Mouse (Mus musculus): ENCODE measurements at regions not wholly inside any gene's neighbourhood (a gene's known extent, or its start where the extent isn't known, plus 50 kb on each side); places are given as distances from the start of the nearest gene placed in this dataset.

DNA sequence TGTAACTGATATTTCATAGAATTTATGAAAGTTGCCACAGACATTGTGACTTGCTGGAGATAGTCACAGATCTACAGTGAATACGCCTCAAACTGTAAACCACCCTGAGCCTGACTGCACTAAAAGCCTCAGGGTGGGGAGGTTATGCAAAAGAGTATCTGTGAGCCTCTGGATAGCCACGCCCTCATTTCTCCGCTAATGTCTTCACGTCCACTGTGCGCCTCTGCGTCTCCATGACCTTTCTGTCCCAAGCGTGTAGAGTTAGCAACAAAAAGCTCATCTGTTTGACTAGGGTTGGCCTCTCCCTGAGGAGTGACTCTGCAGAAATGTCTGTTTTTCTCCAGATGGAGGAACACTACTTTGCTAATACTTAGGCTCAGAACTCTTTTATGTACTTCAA, 170.8 kb upstream of the Gm49356 start:
- no peaks in the 10 kb centered on the region for H3K4me1 ChIP-seq
- H3K27ac ChIP-seq, result no peak overlapping the region
- H3K4me3 ChIP-seq, result no peak overlapping the region
- ATAC-seq (ENCODE audit: low FRiP score, low read depth), result no peak
- H3K36me3 ChIP-seq, result no peaks in the 10 kb centered on the region
- H3K27me3 ChIP-seq (replicated peaks), result no peaks in the 10 kb centered on the region
- H3K9ac ChIP-seq, result no peak overlapping the region
- no peaks in the 10 kb centered on the region for H3K9me3 ChIP-seq
- H3K4me2 ChIP-seq (replicated peaks), result no peak overlapping the region
- 71% methylated on average over 7 of the region's 7 CpGs for WGBS

DNA sequence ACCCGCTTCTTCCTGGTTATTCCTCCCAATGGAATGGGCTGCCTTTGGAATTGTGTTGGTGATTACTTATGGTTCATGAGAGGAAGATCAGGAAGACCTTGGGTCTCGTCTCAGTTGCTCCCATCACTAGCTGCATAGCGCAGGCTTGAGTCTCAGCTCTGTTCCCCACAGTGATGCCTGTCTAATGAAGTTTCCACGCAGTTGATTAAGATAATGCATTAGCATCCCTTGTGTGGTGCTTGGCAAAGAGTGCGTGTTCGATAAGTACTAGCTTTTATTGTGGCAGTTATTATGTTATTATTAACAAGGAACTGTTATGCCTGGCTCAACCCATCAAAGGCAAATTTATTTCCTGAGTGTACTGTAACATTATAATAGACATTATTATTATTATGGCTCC, 169.7 kb upstream of the Gm49356 start:
- H3K4me1 ChIP-seq, result no peaks in the 10 kb centered on the region
- 88% methylated on average over 6 of the region's 6 CpGs for WGBS

DNA sequence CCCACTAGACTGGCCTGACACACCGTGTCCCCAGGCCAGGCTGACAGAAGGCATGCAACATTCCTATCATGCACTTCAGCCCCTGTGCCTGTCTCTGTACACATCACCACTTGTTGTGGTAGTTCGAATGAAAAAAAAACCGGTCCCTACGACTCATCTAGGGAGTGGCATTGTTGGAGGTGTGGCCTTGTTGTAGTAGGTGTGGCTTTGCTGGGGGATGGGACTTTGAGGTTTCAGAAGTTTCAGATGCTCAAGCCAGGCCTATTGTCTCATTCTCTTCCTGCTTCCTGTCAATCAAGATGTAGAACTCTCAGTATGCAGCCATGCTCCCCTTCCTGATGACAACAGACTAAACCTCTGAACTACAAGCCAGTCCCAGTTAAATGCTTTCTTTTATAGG, 162.1 kb upstream of the Gm49356 start:
- Histone ChIP-seq H3K4me1 (peaks cover 8% of the 10 kb centered on the region; the same call in 1 of the 2 replicates), H3K4me2 (replicated peaks) (no peak overlapping the region), H3K9ac (no peak overlapping the region), H3K4me3 (no peak overlapping the region), H3K9me3 (no peaks in the 10 kb centered on the region), H3K27ac (no peak overlapping the region), H3K27me3 (replicated peaks) (no peaks in the 10 kb centered on the region), H3K36me3 (no peaks in the 10 kb centered on the region)
- no peak for ATAC-seq (ENCODE audit: low FRiP score, low read depth)
- 89% methylated on average over 4 of the region's 4 CpGs for WGBS

More for the DNA sequence above, 169.7 kb upstream of the Gm49356 start:
- ATAC-seq (ENCODE audit: low FRiP score, low read depth), result no peak
- H3K27me3 ChIP-seq (replicated peaks), result no peaks in the 10 kb centered on the region
- H3K36me3 ChIP-seq, result no peaks in the 10 kb centered on the region
- no peaks in the 10 kb centered on the region for H3K9me3 ChIP-seq
- no peak overlapping the region for H3K27ac ChIP-seq
- no peak overlapping the region for H3K9ac ChIP-seq
- no peak overlapping the region for H3K4me3 ChIP-seq
- no peak overlapping the region for H3K4me2 ChIP-seq (replicated peaks)

DNA sequence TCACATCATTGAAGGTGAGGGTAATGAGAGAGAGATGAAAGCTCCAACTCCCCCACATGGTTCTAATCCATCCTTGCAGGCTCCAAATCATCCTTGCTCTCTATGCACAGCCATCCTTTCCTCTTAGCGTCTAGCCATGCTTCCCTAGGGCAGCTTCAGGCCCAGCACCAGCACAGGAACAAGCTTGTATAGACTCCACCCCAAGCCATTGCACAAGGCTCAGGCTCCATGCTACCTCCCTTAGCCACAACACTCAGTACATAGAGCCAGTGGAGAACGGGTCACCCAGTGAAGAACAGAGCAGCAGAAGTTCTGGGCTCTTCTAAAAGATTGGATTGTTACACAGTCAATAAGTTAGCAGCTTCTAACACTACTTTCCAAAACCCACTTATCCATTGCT, 160.8 kb upstream of the Gm49356 start:
- H3K4me1 ChIP-seq, result peaks cover 8% of the 10 kb centered on the region; the same call in 1 of the 2 replicates
- H3K9me3 ChIP-seq, result no peaks in the 10 kb centered on the region
- H3K4me2 ChIP-seq (replicated peaks), result no peak overlapping the region
- H3K36me3 ChIP-seq, result no peaks in the 10 kb centered on the region
- H3K9ac ChIP-seq, result no peak overlapping the region
- H3K27ac ChIP-seq, result no peak overlapping the region
- WGBS, result 90% methylated on average over 2 of the region's 2 CpGs
- no peak for ATAC-seq (ENCODE audit: low FRiP score, low read depth)
- H3K27me3 ChIP-seq (replicated peaks), result no peaks in the 10 kb centered on the region
- H3K4me3 ChIP-seq, result no peak overlapping the region

DNA sequence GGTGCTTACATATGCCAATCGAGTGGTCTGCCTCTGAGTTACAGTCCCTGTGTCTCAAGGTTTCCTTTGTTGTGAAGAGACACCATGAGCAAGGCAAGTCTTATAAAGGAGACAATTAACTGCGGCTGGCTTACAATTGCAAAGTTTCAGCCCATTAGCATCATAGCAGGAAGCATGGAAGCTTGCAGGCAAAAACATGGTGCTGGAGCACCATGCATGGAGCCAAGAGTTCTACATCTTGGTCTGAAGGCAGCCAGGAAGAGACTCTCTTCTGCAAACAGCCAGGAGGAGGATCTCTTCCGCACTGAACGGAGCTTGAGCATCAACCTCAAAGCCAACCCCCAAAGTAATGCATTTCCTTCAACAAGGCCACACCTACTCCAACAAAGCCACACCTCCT, 158.2 kb upstream of the Gm49356 start:
- WGBS, result 74% methylated on average over 4 of the region's 4 CpGs
- Histone ChIP-seq H3K4me2 (replicated peaks) (no peak overlapping the region), H3K4me3 (no peak overlapping the region), H3K27me3 (replicated peaks) (no peaks in the 10 kb centered on the region), H3K9me3 (no peaks in the 10 kb centered on the region), H3K27ac (no peak overlapping the region), H3K9ac (no peak overlapping the region), H3K4me1 (peaks cover 8% of the 10 kb centered on the region; the same call in 1 of the 2 replicates), H3K36me3 (no peaks in the 10 kb centered on the region)
- ATAC-seq (ENCODE audit: low FRiP score, low read depth), result no peak

DNA sequence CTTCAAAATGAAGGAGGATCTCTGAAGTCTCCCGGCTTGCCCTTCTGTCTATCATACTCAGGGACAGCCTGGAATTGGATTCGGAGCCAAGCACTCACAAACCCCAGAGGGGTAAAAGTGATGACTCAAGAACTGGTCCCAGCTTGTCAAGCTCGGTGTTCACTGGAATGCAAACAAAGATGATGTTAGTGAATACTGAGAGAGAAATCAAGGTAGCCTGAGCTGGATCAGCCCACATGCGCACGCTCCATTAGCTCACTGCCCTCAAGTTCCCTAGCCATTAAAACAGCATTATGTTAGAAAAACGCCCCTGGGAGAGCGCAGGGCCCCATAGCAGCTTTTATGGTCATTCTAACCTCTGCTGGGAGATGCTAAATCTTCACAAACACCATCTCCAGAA, 157.8 kb upstream of the Gm49356 start:
- no peaks in the 10 kb centered on the region for H3K27me3 ChIP-seq (replicated peaks)
- H3K9me3 ChIP-seq, result no peaks in the 10 kb centered on the region
- ATAC-seq (ENCODE audit: low FRiP score, low read depth), result 0 out of 2 replicates have a peak, but pooled peaks have one; percentile 37
- no peak overlapping the region for H3K27ac ChIP-seq
- 61% methylated on average over 7 of the region's 7 CpGs for WGBS
- H3K36me3 ChIP-seq, result no peaks in the 10 kb centered on the region
- no peak overlapping the region for H3K9ac ChIP-seq
- H3K4me2 ChIP-seq (replicated peaks), result no peak overlapping the region
- no peak overlapping the region for H3K4me3 ChIP-seq
- H3K4me1 ChIP-seq, result peaks cover 8% of the 10 kb centered on the region; the same call in 1 of the 2 replicates

DNA sequence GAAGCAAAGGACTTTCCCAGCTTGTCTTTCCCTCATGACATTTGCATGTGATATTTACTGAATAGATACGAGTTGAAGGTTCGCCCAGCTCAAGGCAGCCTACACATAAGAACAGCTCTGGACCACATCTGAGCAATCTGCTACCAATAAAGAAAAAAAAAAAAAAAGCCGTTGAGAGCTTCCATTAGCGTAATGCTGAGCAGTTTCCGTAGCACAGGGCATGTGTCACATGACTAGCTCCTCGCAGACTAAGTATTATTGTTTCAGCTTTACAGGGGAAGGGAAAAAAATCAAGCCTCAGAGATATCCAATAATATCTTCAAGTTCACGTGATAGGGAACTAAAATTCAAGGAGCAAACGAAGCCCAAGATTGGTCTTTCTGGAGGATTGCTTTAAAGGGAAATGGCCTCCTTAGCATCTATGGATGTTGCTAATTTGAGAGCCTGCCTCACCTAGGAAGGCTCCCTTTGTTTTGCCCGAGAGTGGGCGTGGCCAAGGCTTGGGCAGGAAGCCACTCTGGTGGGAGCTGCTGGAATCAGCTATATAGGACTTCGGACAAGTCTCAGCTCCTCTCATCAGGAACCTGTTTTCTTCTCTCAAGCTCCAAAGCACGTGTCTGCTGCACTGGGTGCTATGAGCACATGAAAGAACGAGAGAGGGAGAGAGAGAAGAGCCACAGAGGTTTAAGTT, 157.0 kb upstream of the Gm49356 start:
- Histone ChIP-seq H3K4me2 (replicated peaks) (no peak overlapping the region), H3K4me1 (peaks cover 8% of the 10 kb centered on the region; the same call in 1 of the 2 replicates), H3K9ac (no peak overlapping the region), H3K36me3 (no peaks in the 10 kb centered on the region), H3K27ac (no peak overlapping the region), H3K9me3 (no peaks in the 10 kb centered on the region), H3K4me3 (no peak overlapping the region), H3K27me3 (replicated peaks) (no peaks in the 10 kb centered on the region)
- ATAC-seq (ENCODE audit: low FRiP score, low read depth), result peak; percentile 70; the same call in 1 of the 2 replicates
- 51% methylated on average over 13 of the region's 13 CpGs for WGBS

All from neural tube, embryonic 12.5 days (tissue).